Mouse (Mus musculus) hindlimb bud, embryonic 11.5 days (tissue): ENCODE data around the gene Cwh43.

Experiments used
- DNase-seq: peaks from one replicate; pipeline ENCODE4 v3.0.0-alpha.2; 2012; ENCODE audit warnings: low read depth, low spot score; ENCODE audit errors: extremely low spot score

Gene Cwh43

DNA sequence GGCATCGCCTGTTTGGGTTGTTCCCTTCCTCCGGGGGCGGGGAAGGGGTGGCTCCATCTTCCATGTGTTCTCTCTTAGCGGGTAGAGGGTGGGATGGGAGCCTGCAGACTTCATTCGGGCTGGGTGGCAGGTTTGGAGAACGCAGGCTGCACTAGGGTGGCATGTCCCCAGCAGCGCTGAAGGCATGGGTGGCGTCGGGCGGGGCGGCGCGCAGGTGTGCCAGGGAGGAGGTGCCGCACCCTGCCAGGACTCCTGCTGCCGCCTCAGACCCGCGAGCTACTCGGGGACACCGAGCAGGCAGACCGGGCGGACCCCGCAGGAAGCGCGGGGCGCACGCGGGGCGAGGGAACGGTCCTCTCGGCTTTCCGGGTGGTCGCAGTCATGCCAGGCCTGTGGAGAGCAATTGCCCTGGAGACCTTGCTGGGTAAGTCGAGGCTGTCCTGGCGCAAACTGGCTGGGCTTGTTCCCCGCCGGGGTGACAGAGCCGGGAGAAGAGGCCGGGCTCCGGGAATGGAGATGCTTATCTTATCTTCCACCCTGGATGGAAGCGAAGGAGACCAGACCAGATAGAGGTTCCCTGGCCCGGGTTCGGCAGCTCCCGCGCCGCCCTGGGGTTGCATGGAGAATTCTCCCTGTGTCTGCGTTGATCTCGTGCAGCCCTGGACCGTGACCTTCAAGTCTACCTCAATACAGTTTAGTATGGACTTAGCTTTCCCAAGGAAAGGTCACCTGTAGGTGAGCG lies at the start of gene Cwh43:
Gene Cwh43, plus strand, starts transcription at position 95 of the 742 bp plus-strand sequence.
- no peak for DNase-seq

- DNase-seq = no peak
These were observed 46.6 kb upstream of the Cwh43 start for GRCm38 (mm10) chr5:73359134-73359751.

DNA sequence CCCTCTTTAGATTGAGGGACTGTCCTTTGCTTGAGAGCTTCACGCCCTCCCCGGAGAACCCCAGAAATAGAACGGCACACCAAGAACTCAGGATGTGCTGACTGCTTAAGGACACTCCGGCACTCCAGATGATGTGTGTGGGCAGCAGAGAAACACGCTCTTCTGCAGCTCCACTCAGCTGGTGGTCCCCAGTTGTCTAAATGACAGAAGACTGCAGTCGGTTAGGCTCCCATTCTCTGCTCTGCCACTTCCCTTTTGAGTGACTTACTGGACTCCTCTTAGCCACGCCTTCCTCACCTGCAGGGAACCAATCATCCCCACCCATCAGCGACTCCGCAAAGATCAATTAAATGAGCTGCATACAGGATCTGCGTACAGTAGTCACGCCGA lies 46.1 kb upstream of the Cwh43 start:
- no peak for DNase-seq

DNA sequence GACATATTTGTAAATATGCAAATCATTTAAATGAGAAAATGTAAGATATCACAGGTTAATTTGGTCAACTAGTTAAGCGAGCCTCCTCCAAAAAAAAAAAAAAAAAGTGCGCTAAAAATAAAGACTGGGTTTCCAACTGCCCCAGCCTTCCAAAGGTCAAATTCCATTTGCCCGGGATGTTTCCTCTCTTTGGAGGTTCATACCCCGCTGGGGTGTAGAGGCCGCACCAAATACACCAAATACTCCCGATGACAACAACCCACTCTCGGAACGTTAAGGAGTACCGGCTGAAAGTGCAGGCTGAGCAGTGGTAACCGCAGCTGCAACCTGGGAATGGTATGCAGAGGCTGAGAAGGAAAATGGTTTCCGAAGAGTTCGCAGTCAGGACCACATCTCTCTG lies 45.6 kb upstream of the Cwh43 start:
- no peak for DNase-seq

- no peak for DNase-seq
These were observed 43.5 kb upstream of the Cwh43 start for GRCm38 (mm10) chr5:73362338-73362737.

DNA sequence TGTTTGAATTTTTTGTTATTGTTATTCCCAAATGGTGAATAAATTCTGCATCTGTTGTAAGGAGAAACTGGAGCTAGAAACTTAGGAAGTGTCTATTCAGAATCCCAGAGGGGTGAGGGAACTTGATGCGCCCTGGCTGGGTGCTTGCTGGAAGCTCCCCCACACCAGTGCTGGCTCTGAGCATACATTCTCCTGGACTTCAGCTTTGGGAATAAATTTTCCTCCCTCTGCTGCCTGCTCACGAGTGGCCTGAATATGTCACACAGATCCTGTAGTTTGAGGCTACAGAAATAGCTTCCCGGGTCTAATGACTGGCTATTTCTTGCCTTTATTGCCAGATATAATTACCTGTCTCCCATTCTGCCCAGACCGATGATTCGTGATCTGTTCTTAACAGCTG lies 43.1 kb upstream of the Cwh43 start:
- DNase-seq = no peak

- no peak for DNase-seq
These were observed 41.6 kb upstream of the Cwh43 start for GRCm38 (mm10) chr5:73364107-73364864.

DNA sequence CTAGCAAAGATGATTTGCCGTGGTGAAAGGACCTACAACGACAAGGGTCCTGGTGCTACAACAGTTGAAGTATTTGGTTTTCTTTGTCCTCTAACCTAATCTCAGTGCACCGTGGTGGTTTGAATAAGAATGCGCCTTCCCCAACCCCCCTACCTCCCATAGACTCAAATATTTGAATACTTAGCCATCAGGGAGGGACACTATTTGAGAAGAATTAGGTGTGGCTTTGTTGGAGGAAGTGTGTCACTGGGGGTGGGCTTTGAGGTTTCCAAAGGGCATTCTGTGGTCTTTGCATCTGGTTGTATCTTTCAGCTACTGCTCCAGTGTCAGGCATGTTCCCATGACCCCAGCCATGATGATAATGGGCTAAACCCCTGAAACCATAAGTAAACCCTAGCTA lies 38.0 kb upstream of the Cwh43 start:
- no peak for DNase-seq

- DNase-seq = no peak
These were observed 36.9 kb upstream of the Cwh43 start for GRCm38 (mm10) chr5:73368845-73369447.

GRCm38 (mm10) chr5:73369731-73370130 lies 36.1 kb upstream of the Cwh43 start:
- DNase-seq = no peak

- DNase-seq = no peak
These were observed 33.3 kb upstream of the Cwh43 start for GRCm38 (mm10) chr5:73372601-73373000.

DNA sequence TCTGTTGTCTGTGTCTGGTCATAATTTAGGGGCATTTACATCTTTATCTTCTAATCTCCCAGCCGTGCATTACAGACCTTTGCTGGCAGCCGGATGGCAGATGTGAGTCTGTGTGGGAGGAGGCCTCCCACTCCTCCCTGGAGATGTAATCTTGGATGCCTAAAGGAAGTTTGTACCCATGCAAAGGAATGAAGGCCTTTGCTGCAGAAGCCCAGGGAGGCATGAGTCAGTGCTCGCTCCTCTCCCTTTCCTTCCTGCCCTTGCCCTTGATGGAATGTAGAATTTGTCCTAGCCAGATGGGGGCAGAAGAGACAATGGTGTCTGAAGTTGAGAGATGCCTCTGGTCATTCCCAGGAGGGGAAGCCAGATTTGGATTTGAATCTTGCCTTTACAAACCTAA lies 32.7 kb upstream of the Cwh43 start:
- DNase-seq = no peak

DNA sequence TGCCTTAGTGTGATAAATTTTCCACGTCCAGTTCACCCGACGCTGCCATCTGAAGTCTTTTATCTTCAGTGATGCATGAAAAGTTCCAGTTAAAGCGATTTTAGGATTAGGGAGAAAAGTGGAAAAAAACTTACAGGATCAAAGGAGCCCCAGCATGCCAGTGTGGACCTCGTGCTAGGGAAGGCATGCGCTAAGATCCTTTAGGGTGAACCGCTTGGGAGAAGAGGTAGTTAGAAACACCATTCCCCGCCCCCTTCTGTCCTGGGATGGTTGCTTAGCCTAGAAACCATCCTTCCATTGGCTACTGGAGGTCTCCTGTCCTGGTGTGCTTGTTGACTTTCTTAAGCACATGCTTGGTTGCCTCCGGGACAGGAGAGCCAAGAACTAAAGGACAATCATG lies 29.8 kb upstream of the Cwh43 start:
- DNase-seq = no peak

DNA sequence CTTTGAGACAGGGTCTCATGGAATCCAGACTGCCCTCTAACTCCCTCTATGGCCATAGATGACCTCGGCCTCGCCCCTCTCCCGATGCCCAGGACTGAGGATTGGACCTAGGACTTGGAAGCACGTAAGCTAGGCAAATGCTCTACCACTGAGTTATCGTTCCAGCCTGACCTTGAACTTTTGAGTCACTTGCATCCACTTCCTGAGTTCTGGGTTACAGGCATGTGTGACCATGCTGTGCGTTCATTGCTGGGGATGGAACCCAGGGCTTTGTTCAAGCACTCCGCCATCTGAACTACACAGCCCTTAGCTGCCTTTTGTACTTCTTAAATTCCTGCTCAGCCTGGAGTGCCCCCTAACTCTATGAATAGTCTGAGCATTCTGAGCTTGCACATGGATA lies 29.4 kb upstream of the Cwh43 start:
- DNase-seq = no peak

DNA sequence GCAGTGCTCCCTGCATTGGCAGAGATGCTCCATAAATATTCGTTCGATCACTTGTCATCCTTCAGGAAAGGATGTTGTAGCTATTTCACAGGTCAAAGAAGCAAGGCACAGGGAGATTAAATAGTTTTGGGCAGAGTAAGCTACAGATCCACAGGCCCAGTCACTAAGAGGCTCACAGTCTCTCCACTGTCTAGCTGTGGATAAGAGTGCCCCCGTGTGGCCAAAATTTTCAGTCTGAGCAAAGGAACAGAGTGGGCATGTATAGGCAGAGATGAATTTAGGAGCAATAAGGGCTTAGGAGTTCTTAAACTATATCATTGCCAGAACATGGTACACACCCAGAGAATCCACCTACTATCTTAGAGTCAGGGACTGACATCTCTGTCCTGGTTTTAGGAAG lies 26.0 kb upstream of the Cwh43 start:
- DNase-seq = peak; percentile 53

GRCm38 (mm10) chr5:73380829-73381228 lies 25.0 kb upstream of the Cwh43 start:
- no peak for DNase-seq

DNA sequence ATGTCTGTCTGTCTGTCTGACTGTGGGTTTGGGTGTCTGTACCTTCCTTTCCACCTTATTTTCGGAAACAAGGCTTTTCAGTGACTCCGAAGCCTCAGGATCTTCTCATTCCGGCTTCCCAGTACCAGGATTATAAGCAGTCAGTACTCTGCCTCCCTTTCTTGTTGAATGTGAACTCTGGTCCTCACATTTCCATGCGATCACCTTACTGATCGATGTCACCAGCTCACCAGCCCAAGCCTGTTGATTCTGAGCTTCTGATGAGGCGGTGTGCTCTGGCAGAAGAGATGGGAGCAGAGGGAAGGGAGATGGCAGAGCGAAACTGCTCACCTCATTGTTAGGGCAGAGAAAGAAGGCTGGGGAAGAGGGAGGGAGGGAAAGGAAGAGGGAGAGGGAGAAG lies 24.4 kb upstream of the Cwh43 start:
- DNase-seq = no peak

GRCm38 (mm10) chr5:73381976-73382540 lies 23.8 kb upstream of the Cwh43 start:
- no peak for DNase-seq

- peak; percentile 84 for DNase-seq
These were observed 22.9 kb upstream of the Cwh43 start for GRCm38 (mm10) chr5:73382737-73383646.

GRCm38 (mm10) chr5:73383647-73383970 lies 22.3 kb upstream of the Cwh43 start:
- no peak for DNase-seq
